Mouse (Mus musculus): Measurements from ENCODE around the gene Pa2g4.
"Not testable (repeated sequence)": the region's sequence is repeated elsewhere in the genome, so short reads cannot be mapped to it uniquely, and the experiment has no call there.

Gene Pa2g4

DNA sequence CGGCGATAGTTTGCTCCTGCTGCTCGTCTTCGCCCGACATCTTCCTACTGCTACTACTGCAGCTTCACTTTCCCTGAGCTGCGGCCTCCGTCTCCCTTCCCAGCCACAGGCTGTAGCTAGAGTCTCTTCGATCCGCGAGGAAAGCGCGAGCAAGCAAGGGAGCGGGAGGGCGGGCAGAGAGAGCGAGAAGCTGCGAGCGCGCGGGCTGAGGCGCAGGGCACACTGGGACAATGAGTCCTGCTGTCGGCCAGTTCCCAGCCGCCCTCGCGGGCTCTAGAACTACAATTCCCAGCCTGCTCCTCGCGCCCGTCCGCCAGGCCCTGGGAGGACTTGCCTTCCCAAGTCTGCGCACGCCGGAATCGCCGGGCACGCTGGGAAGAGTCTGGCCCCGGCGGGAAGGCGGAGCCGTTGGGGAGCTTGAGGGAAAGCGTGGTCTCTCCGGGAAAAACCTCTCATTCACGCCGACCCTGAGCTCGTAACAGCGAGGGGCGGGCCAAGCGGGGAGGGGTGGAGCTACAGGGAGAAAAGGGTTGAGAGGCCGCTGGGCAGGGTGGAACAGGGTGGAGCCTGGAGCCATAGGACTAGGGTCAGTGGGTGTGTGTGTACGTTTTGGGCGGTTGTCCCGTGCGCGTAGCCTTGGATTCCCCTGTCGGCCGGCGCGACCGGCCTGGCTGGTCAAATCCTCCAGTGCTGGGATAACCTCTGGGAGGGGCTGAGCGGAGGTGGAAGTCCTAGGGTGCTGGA, at the start of gene Pa2g4:
Gene Pa2g4 (minus strand): TSS at position 200 of the 744 bp plus-strand sequence.
- peak; percentile 94 to 95 for DNase-seq

GRCm38 (mm10) chr10:128614934-128615333, 49.1 kb upstream of the Pa2g4 start:
- DNase-seq, result no peak

DNA sequence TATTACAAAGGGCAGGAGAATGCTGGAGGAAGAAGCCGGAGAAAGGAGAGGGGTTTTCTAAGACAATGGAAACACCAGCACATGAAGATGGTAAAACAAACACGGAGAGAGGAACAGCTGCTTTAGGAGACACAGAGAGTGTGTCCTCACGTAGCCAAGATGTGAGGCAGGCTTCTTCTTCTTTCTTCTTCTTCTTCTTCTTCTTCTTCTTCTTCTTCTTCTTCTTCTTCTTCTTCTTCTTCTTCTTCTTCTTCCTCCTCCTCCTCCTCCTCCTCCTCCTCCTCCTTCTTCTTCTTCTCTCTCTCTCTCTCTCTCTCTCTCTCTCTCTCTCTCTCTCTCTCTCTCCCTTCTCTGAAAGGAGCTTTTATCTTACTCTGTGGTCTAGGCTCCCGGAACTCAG, 48.0 kb upstream of the Pa2g4 start:
- DNase-seq, result not testable (repeated sequence)

- no peak for DNase-seq
Observed at GRCm38 (mm10) chr10:128613154-128613440, 47.3 kb upstream of the Pa2g4 start.

DNA sequence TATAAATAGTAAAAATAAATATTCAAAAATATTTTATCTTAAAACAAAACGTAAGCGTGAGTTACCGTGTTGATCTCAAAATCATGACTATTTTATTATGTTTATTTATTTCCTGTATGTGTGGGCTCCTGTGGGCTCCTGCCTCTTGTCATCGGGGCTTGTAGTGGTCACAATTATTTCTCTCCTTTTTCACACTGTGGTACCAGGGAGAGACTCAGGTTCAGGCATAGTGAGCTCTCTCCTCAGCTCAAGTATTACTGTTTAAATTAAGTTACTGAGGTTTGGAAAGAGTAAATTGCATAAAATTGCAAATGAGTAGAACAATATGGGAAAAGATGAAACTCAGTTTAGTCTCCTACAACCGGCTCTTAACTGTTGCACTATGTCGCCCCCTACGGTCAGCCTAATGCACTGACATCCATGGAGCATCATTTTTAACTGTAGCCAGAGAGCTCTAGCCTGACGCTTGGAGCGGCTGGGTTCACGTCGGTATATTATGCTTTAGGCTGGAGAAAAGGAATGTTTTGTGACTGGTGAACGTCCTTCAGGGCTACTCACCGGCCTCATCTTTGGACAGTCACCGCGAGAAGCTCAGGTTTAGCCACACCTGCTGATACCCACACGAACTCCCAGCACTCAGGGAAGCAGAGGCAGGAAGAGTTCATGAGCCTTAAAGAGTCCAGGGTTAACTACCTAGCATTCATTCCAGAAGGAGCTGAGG, 46.8 kb upstream of the Pa2g4 start:
- DNase-seq, result peak in 1 of 2 experiments; percentile 43

- DNase-seq, result no peak
Observed at GRCm38 (mm10) chr10:128606483-128606882, 40.7 kb upstream of the Pa2g4 start.

GRCm38 (mm10) chr10:128602470-128603128, 36.8 kb upstream of the Pa2g4 start:
- DNase-seq, result no peak

DNA sequence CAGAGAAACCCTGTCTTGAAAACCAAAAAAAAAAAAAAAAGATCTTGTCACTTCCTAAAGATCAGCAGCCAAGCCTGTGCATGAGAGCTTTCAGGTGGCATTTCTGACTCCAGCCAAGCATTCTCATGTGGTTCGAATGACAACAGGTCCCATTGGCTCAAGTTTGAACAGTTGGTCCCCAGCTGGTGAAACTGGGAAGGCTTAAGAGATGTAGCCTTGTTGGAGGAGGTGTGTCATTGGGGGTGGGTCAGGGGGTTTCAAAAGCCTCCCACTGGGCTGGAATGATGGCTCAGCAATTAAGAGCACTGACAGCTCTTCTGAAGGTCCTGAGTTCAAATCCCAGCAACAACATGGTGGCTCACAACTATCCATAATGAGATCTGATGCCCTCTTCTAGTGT, 35.7 kb upstream of the Pa2g4 start:
- DNase-seq, result no peak

GRCm38 (mm10) chr10:128598476-128598875, 32.7 kb upstream of the Pa2g4 start:
- no peak for DNase-seq

DNA sequence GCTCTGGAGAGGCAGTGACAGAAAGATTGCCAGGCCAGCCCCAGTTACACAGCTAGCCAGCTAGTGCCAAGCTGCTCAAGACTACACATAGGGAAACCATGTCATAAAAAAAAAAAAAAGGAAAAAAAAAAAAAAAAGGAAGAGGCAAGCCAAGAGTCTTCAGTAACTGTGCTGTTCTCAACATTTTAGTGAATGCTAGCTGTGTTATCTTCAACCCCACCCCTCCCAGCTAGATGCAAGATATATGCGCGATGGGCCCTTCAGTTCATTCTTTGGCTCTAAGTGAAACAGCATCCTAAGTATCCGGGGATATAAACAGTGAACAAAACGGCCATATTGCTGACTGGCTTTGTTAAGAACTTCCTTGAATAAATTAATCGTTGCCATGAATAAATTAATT, 27.0 kb upstream of the Pa2g4 start:
- DNase-seq, result no peak

- no peak for DNase-seq
Observed at GRCm38 (mm10) chr10:128591436-128591835, 25.6 kb upstream of the Pa2g4 start.

DNA sequence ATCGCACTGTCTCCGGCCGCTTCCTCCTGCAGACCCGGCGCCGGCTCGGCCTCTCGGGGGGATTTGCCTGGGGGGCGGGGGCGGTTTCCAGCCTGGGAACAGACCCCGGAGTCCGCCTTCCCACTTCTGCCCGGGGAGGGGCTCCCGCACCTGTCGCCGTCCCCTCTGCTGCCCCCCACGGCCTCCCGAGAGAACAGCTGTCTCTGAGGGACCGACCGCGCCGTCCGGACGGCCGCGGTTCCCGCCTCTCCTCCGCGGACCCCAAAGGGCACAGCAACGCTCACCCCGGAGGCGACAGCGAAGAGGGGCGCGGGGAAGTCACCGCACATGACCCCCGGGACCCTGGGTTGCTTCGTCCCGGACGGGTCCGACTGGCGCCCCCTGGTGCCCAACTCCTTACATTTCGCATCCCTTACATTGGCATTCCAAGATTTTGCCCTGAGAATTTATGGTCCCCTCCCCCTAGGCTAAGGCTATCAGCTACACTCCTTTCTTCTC, 24.5 kb upstream of the Pa2g4 start:
- peak in 1 of 2 experiments; percentile 38 for DNase-seq

- peak in 1 of 2 experiments; percentile 26 for DNase-seq
Observed at GRCm38 (mm10) chr10:128589464-128590192, 23.8 kb upstream of the Pa2g4 start, which contains the start of gene Erbb3. Gene Erbb3, minus strand, starts transcription at chr10:128589652.

DNA sequence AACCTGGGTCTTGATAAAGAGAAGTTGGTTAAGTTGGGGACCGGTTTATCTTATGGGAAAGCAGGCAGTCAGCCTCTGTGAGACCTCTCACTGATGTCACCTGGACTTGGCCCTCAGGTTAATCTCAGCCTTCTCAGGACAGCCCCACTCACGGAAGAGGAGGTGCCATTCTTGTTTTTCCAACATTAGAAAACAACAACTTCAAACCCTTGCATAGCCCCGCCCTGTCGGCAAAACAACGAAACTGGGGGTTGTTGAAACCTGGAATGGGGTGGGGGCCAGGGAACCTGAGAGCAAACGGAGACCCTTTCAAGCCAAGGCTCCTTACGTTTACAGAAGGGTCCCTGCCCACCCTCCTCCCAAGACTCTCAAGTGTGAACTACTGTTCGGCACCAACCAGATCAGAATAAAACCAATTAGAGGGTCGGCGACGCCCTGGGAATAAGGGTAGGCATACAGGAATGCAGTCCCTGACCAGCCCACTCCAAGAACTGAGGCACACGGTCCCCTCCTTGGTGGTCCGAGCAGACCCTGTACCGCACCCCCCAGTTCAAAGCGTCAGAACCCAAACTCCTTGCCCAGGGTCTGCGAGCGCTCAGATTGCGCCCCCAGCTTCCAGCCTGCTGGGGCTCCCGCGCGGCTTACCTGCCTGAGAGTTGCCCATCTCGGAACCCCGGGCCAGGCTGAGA, 23.1 kb upstream of the Pa2g4 start:
- DNase-seq, result no peak

DNA sequence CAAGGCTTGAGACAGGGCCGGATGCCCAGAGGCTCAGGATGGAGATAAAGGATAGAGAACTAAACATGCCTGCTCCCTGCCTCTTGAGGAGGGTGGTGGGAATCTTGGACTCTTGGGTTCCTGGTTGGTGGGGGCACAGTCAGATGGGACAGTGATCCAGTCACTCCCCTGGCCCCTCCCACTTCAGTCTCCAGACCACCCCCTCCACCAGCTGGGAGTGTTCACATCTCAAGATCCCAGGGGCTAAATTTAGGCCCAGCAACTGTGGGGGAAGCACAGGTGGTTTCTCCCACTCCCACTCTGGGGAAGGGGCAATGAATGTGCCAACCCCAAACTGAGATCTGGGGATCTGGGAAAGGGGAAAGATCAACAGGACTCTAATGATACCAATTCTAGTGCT, 22.3 kb upstream of the Pa2g4 start:
- DNase-seq, result no peak

GRCm38 (mm10) chr10:128587697-128588096, 21.9 kb upstream of the Pa2g4 start:
- DNase-seq, result no peak

DNA sequence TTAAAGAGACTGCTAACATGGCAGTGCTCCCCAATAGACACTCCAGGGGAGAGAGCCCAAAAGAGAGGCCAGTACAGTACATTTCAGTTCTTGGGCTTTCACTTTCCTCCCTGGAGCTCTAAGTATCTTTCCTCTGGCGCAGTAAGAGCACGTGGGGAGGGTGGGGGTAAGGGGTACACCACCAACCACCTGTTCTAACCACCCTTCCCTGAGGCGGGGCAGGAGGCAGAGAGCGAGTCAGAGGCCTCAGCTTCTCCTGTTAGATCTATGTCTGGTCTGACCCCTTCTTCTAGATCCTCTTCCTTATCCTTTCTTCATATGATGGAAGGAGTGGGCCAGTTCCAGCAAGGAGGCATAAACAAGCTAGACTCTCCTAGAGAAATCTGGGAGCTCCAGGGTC, 21.3 kb upstream of the Pa2g4 start:
- DNase-seq, result peak; percentile 35 to 39

DNA sequence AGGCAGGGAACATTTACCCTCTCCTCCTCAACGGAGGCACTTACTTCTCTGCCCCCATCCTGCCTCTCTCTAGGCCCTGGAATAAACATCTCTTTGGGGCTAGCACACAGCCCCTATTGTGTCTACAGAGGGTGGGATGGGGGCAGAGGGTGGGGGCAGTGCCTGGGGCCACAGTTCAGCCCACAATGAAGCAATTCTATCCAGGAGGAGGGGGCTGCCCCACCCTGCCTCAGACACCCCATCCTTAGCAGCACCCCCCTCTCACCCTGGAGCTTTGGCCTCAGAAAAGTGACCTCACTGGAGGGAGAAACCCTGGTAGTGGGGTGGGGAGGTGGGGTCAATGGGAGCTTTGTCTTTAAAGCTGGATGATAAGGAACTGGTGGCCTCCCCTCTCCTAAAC, 20.8 kb upstream of the Pa2g4 start:
- no peak for DNase-seq

GRCm38 (mm10) chr10:128584386-128584785, 18.6 kb upstream of the Pa2g4 start:
- peak in 1 of 2 experiments; percentile 34 for DNase-seq

- DNase-seq, result no peak
Observed at GRCm38 (mm10) chr10:128583644-128584043, 17.9 kb upstream of the Pa2g4 start.

DNA sequence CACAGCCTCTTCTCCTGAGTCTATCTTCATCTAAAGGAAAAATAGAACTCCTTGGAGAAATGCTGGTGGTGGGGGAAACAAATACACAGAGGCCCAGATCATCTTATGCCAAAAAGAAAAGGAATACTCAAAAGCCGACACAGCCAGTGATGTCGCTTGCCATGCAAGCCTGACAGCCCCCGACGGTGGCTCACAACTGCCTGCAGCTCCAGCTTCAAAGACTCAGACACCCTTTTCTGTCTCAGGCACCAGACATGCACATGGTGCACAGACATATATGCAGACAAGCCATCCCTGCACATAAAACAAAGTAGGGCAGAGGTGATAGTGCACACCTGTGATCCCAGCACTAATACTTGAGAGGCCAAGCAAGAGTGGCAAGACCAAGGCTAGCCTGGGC, 13.9 kb upstream of the Pa2g4 start:
- no peak for DNase-seq

DNA sequence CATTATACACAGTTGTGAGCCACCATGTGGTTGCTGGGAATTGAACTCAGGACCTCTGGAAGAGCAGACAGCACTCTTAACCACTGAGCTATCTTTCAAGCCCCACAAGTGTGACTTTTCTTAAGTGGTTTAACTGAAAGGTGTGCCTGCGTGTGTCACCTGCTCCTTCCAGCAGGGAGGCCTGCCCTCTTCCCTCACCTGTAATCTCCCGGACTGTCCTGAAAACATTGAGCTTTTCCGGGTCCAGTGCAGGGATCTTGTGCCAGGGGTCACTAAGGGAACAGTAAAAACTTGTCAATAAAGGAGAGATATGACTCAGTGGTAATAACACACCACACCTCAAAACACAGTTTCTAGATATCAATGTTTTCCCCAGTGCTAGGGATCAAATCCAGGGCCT, 13.5 kb upstream of the Pa2g4 start:
- no peak for DNase-seq

Measured in thymus, adult 18-20 months (tissue).